Mouse (Mus musculus) hindbrain, embryonic 13.5 days (tissue): ENCODE measurements at regions not wholly inside any gene's neighbourhood (a gene's known extent, or its start where the extent isn't known, plus 50 kb on each side); places are given as distances from the start of the nearest gene placed in this dataset.

Experiments used
- ATAC-seq: fragments of 200-750 bp; cut with Nextera tagmentation; 2 replicates; pipeline ENCODE4 v1.8.0; 2017; ENCODE audit warnings: moderate TSS enrichment; ENCODE audit not compliant: low FRiP score
- H3K27ac ChIP-seq: fragments of 300-500 bp; sonication (generic); 2 replicates; pipeline ENCODE4 v1.5.1; 2015; ENCODE audit warnings: inconsistent platforms, mild to moderate bottlenecking, moderate library complexity
- H3K27me3 ChIP-seq: fragments of 300-500 bp; sonication (generic); 2 replicates; pipeline ENCODE4 v1.6.1; 2015; ENCODE audit warnings: mild to moderate bottlenecking, inconsistent platforms
- H3K36me3 ChIP-seq: fragments of 300-500 bp; sonication (generic); 2 replicates; pipeline ENCODE4 v1.6.1; 2015; ENCODE audit warnings: mild to moderate bottlenecking, inconsistent platforms
- H3K4me1 ChIP-seq: fragments of 300-500 bp; sonication (generic); replicated peaks from 2 replicates; pipeline ENCODE4 v1.6.1; 2015; ENCODE audit warnings: inconsistent platforms
- H3K4me2 ChIP-seq: fragments of 300-500 bp; sonication (generic); 2 replicates; pipeline ENCODE4 v1.6.1; 2015; ENCODE audit warnings: inconsistent platforms, mild to moderate bottlenecking, moderate library complexity
- H3K4me3 ChIP-seq: fragments of 300-500 bp; sonication (generic); 2 replicates; pipeline ENCODE4 v1.5.1; 2015; ENCODE audit warnings: mild to moderate bottlenecking, inconsistent platforms
- H3K9ac ChIP-seq: fragments of 300-500 bp; sonication (generic); 2 replicates; pipeline ENCODE4 v1.6.1; 2015; ENCODE audit warnings: mild to moderate bottlenecking, inconsistent platforms
- H3K9me3 ChIP-seq: fragments of 300-500 bp; sonication (generic); 2 replicates; pipeline ENCODE4 v1.6.1; 2016; ENCODE audit warnings: inconsistent platforms
- WGBS: fragments of 180-500 bp; shearing (Covaris S2); methylation state at CpG from one replicate; pipeline ENCODE4 v1.1.7; 2015; 5-methylcytosine and 5-hydroxymethylcytosine counted together

- no peaks in the 10 kb centered on the region for H3K4me1 ChIP-seq
- no peak overlapping the region for H3K27ac ChIP-seq
- H3K27me3 ChIP-seq: no peaks in the 10 kb centered on the region
- ATAC-seq: no peak
- no peak overlapping the region for H3K9ac ChIP-seq
- H3K36me3 ChIP-seq: no peaks in the 10 kb centered on the region
- peaks cover 8% of the 10 kb centered on the region; the same call in 1 of the 2 replicates for H3K9me3 ChIP-seq
- H3K4me3 ChIP-seq: no peak overlapping the region
- WGBS: 92% methylated on average over 2 of the region's 2 CpGs
- no peak overlapping the region for H3K4me2 ChIP-seq
Observed at GRCm38 (mm10) chr13:78318434-78318833, 118.9 kb upstream of the Nr2f1 start.

GRCm38 (mm10) chr13:78310837-78311236 lies 111.3 kb upstream of the Nr2f1 start:
- Histone ChIP-seq H3K4me1 (no peaks in the 10 kb centered on the region), H3K4me2 (no peak overlapping the region), H3K27me3 (no peaks in the 10 kb centered on the region), H3K9me3 (0 out of 2 replicates have a peak, but pooled peaks cover under 1% of the 10 kb centered on the region), H3K36me3 (no peaks in the 10 kb centered on the region), H3K27ac (no peak overlapping the region), H3K4me3 (no peak overlapping the region), H3K9ac (no peak overlapping the region)
- ATAC-seq: no peak
- 54% methylated on average over 3 of the region's 3 CpGs for WGBS
